Mouse (Mus musculus) MN1 (cell line): ENCODE measurements around the gene Ephx1.
A peak's percentile ranks its signal among the peaks of the same experiment; 100 is the strongest.
"Not testable (repeated sequence)": the region's sequence is repeated elsewhere in the genome, so short reads cannot be mapped to it uniquely, and the experiment has no call there.

ENCODE experiments used
- DNase-seq: peaks from one replicate; pipeline ENCODE4 v3.0.0-alpha.2; 2016; ENCODE audit warnings: low spot score

The Ephx1 gene

DNA sequence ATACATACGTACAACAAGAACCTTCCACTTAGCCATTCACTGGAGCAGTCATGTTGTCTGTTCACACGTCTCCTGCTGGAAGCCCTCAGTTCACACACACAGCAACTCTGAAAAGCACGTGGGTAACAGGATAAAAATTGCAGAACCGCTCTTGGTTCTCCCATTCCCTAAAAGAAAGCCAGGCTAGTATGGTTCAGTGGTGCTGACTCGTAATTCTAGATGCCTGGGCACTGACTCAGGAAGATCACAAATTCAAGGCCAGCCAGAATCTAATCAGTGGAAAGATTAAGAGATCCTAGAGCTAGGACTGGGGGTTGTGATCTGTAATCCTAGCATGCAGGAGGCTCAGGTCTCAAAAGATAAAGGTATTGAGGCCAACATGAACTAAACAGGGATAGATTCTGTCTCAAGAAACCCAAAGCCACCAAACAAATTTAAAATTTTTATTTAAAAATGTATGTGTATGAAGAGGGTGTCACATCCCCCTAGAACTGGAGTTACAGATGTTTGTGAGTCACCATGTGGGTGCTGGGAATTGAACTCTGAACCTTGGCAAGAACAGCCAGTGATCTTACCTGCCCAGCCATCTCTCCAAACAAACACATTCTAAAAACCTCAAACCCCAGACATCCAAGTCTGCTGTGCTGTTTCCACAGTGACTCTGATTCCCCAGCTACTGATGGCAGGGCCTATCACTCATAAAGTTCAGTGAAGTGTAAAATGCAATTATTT, at the start of gene Ephx1:
Gene Ephx1, minus strand, starts transcription at position 149 of the 732 bp plus-strand sequence.
- DNase-seq = no peak

DNA sequence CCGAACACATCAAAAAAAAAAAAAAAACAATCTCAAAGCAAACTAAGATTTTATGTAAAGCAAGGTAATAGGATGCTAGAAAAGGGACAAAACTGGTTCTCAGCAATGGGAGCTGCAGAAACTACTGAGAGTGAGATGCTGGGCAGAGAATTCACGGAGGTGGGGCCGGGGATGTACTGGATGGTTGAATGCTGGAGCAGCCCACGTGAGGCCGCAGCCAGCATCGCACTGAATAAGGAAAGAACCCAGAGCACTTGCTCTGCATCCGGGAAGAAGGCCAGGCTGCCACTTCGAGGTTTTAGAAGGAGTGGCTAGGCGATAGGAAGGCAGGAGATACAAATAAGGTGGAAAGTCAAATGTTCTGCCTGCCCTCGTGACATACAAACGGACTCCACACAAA, 49.0 kb upstream of the Ephx1 start:
- no peak for DNase-seq

DNA sequence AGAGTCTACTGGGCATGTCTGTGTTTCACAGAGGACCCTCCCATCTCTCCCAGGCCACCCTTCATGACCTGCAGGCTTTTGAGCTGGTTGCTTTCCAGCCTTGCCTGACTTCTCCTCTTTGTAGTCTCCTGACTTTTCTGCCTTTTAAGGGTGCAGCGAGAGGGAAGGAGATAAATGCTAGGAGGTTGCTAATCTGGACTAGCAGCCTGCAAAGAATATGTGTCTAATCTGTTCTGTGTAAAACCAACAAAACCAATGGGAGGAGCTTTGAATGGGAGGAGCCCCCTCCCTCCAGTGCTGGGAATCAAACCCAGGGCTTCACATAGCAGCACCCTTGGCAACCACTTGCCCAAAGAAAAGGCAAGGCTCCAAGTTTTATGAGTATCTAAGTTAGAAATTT, 47.6 kb upstream of the Ephx1 start:
- DNase-seq = no peak

DNA sequence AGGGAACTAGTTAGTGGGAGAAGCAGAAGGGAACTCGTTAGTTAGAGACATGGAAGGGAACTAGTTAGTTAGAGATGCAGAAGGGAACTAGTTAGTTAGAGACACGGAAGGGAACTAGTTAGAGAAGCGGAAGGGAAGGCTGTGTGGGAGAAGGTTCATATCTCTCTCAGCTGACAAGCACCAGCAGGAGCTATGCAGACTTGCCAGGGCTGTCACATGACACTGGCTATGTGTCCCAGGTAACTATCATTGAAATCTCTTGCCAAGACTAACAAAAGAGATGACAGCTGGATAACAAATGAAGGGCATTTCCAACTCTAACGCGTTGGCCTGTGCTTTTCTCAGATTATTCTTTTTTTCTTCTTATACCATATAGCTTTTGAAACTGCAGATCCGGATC, 43.9 kb upstream of the Ephx1 start:
- no peak for DNase-seq

DNA sequence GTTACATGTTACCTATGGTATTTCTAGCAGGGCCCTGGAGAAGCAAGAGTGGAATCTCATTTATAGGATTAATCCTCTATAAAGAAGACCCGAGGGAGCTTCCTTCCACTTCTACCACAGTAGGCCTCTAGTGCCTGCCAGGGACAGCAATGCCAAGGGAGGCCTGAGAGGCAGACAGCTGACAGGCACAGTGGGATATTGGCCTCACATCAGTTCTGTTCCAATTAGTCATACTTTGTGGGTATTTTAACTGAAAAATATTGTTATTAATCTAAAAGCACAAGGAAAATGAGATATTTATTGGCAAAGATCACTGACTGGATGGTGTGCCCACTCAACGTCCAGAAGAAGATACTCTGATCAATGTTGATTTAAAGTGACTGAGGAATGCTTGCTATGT, 43.3 kb upstream of the Ephx1 start:
- DNase-seq = no peak

DNA sequence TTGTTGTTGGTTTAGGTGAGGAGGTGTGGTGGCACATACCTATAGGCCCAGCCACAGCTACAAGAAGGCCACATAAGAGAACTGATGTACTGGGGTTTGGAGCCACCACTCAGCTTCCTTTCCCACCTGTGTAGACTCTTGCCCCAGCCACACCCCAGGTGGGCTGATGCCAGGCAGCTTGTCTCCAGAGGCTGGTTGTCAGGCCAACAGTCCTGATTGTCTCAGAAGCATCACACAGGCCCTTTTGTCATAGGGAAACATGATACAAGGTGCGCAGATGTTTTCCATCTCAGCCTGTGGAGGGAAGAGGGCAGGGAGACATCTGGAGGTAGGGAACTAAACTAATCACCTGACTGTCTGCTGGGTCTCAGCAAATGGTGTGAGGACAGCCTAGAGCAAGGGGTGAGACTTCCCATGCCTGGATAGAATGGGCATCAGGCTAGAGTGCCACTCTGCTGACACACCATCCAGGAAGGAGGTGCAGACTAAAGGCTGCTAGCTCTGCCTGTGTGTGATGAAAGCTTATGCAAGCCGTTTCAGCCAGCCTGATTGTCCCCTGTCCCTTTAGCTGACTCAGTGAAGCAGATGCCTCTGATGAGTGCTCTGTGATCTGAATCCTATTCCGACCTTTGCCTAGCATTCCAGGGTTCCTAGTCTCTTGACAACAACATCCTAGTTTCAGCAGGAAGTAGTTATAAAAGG, 41.2 kb upstream of the Ephx1 start:
- DNase-seq = peak; percentile 70

DNA sequence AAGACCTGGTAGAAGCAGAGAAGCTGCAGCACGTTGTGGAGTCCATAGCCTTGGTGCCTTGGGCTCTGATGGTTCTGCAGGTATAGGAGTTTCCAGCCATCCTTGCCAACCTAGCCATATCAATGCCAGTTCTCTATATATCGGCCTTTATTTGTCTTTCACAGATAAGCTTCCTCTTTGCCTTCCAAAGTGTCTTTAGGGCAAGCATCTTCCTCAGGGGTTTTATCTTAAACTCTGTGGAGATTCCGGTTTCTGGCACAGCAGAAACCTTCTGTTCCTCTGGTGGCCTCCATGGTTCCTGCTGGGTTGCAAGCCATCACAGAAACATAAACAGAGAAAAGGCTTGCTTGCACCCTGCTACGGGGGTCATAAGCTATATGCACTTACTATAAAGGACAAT, 32.2 kb upstream of the Ephx1 start:
- DNase-seq = no peak

DNA sequence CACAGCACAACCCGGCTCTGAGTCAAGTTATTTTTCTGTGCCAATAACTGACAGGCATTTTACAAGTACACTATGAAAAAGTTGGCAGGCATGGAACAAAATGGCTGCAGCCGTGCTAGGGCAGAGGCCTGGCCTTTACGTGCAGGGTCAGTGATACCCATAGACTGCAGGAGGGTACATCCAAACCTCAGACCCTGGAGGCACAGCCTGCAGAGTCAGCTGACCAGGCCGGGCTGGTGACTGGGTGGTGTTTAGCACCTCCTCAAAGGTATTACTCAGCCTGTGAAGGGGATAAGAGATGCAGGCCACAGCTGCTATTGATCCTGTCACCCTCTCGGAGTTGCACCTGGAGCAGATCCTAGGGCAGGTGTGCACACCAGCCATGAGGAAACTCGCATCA, 30.2 kb upstream of the Ephx1 start, which contains the start of gene 9130409I23Rik:
Gene 9130409I23Rik, plus strand, starts transcription at position 301 of the 400 bp plus-strand sequence.
- no peak for DNase-seq

DNA sequence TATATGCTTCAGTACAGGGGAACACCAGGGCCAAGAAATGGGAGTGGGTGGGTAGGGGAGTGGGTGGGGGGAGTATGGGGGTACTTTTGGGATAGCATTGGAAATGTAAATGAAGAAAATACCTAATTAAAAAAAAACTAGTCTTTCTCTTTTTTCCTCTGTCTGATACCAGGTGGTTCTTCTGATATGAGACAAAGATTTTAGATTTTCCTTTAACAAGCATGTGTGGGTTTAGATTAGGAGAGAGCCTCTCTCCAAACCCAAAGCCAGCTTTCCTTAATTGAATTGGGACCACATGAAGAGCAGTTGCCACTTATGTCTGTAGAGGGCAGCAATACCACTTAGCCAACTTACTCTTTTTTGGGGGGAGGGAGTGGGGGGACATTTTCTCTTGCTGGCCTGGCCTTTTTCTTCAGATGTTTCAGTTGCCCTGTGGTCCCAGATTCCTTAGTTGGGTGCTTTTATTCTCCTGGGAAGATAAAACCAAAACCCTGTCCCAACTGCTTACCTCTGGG, 28.7 kb upstream of the Ephx1 start:
- peak; percentile 14 for DNase-seq

DNA sequence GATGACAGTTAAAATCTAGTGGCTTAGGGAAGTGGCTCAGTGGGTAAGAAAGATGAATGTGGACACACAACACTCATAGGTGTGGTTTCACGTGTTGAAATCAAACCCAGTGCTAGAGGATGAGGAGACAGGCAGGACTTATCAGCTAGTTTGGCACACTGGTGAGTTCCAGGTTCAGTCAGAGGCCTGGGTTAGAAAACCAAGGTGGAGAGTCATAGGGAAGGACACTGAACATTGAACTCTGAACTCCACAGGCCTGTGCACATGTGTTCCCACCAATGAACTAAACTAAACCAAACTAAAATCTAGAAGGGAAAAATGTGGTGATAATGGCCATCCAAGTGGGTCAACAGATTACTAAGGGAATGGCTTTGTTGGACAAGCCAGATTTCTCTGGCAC, 26.8 kb upstream of the Ephx1 start:
- no peak for DNase-seq

DNA sequence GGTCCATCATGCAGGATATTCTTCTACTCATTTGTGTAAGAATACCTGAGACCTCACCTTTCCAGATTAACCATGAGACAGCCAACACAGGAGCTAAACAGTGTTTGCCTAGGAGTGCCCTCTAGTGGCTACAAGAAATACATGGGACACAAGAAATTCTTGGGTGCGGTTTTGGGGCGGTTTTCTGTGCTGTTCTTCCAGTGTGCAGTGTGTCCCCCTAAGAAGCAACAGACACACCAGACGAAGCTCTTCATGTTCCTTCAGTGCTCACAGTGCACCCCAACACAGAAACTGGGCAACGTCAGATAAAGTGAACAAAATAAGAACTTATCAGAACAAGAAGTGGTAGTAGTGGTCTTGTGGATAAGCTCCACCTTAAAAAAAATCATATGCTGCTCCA, 18.9 kb upstream of the Ephx1 start:
- peak; percentile 58 for DNase-seq

DNA sequence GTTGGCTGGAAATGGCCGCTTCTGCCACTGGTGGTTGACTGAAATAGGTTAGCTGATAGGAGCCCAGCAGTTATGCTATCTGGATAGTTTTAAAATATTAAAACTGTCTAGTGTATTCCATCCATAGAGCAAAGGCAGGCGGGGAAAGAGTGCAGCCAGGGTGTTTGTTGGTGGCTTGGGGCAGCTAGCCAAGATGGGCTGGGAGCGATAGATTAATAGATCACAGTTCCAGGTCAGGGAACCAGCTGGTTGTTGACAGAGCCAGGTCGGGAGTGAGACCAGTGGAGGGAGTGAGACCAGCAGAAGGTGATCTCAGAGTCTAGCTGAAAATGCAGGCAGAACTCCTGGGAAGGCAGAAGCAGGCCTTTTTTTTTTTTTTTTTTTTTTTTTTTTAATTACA, 16.9 kb upstream of the Ephx1 start:
- no peak for DNase-seq

DNA sequence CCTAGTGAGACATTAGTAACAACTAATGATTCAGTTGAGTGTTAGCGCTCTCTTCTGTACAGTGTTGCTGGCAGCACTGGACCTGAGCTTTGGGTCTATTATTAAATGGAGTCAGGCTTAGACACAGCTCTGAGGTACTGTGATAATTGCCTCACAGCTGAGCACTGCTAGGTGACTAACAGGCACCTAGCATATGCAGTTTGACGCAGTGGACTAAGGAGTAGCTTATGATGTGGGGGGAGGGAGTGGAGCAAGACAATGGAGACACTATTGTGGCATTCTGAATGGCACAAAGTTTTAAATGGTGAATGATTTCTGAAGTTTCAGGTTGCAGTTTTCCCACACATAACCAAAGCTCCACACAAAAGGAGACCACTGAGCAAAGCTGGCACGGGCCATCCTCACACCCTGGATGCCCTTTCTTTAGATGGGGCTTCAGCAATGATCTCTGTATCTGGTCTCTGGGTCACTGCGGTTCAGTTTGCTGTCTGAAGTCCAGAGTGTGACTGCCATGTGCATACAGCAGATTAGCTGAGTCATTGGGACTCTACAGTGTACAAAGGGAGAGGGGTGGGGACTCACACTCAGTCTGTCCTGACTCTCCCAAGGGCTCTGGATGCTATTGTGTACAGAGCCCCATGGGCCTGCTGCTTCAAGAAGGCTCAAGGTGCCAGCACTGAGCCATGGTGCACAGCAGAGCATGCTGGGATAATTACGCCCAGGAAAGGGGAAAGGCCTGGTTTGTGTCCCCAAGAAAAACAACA, 14.5 kb upstream of the Ephx1 start:
- not testable (repeated sequence) for DNase-seq

DNA sequence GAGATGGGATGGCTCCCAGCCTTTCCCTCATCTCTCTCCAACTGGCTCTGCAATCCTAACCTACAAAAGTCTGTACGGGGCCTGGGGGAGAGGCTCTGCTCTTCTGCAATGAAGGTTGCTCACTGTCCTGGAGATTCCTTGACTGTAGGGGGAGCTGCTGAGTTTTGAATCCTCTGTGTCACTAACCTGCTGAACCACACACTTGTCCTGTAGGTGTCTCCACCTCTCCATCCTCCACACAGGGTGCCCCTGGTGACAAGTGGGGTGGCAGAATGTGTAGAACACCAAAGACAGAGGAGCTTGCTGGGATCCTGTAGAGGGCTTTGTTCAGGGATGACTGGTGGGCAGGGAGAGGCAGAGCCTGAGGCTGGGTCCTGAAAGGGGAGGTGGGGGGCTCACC, 1.6 kb upstream of the Ephx1 start:
- peak; percentile 75 for DNase-seq

DNA sequence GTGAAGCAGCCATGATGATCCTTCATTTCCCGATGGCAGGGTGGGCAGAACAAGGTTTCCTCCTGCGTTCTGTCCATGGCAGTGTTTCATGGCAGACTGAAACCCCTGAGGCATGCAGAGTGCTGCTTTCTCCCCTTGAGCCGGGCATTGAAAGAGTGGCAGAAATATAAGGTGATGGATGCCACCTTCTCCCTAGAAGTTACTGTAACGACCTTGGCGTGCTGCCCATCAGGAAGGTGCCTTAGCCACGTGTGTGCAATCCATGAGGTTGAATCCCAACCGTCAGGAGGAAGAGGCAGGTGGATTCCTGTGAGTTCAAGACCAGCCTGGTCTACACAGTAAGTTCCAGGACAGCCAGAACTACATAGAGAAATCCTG, 773 bp upstream of the Ephx1 start:
- DNase-seq = no peak

DNA sequence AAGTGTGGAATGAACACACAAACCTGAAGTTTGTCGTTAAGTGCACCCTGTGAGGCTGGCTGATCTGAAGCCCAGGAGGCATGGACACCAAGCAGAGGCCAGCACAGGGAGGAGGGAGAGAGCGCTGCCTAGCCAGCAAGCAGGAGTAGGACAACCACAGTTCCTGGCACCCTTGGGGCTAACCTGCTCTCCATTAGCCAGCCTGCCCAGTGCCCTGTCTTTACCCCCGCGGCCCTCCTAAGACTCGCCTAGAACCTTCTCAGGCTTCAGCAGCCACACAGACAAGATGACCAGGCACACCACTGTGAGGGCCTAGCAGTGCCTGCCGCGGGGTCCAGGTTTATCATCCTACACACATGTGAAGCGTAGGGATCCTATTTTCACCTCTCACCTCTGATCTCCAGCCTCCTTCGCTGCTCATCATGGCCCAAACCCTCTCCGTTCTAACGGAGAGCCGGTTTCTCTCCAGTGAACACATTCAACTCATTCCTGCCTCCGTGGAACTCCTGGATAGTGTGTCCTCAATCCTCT, 2.7 kb downstream of the Ephx1 start:
- DNase-seq = no peak

DNA sequence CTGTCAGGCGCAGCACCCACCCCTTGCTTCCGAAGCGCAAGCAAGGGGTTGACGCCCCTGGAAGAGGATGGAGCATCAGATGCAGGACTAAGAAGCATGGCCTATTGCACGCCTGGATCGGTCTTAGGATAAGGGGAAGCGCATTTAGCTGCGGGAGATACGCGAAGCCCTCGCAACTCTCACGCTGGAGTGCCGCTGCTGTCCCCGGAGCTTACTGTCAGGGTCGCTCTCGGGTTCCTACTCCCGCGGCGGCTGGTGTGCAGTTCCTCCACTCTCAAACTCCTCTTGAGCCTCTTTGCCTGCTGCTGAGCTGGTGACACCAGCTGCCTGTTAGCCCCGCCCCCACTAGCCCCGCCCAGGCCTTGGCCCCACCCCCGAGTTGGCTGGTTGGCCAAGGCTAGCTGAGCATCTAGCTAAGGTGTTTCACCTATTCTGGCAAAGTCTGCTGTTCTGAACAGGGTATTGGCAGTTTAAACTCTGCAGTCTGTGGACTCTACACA, 3.4 kb downstream of the Ephx1 start:
- peak; percentile 69 for DNase-seq

DNA sequence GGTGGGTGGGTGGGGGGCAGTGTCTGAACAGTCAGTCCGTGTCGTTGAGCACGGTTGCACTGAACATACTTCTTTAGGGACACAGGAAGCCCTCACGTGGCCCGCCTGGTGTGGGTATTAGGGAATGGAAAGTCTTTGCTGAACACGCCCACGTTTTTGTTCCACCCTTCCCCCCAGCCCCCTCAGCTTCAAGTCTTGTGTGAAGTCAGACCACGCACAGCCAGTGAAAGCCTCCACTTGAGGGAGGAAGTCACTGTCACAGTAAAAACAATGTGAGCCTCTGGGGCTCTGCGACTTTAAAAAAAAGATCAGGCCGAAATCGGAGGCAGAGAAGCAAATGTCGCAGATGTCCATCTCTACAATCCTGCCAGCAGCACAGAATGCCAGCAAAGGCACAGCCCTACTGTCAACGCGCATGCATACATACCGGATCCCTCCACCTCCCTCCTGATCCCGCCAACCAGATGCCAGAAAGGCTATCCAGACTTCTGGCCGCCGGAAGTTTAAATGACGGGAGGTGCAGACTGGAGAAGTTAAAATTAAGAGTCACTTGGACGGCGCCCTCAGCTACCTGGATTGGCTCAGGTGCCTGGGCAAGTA, 4.1 kb downstream of the Ephx1 start:
- DNase-seq = peak; percentile 76

DNA sequence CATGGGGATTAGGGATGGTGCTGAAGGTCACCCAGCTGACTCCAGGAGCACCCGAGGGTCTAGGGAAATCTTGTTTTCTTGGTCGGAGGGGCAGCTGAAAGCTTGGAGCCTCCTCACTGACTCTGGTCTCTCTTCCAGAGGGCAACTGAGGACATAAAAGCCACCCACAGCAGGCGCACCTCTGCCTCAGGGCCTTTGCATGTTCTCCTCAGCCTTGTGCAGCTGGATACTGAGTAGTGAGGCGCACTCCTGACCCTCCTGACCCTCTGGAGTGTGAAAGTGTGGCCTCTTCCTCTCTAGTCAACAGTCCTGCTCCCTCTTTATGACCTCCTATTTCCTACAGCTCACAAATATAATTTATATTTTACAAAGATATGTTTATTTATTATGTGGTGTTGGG, 4.7 kb downstream of the Ephx1 start:
- no peak for DNase-seq

DNA sequence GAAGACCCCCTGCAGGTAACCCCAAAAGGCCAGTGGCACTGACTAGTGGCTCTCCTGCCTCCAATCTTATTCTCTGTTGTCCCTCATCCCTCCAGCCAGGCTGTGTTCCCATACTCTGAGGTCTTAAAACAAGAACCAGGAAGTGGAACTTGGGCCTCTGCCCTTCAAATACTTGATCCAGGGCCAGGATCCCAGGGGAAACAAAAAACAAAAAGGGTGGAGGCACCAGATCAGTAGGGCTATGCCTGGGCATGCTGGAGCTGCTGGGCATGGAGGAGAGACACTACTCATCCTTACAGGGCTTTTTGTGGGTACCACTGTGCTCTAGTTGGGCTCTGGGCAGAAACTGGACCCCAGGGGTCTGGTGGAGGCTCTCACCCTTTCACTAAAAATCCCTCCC, 5.1 kb downstream of the Ephx1 start:
- DNase-seq = peak; percentile 51

DNA sequence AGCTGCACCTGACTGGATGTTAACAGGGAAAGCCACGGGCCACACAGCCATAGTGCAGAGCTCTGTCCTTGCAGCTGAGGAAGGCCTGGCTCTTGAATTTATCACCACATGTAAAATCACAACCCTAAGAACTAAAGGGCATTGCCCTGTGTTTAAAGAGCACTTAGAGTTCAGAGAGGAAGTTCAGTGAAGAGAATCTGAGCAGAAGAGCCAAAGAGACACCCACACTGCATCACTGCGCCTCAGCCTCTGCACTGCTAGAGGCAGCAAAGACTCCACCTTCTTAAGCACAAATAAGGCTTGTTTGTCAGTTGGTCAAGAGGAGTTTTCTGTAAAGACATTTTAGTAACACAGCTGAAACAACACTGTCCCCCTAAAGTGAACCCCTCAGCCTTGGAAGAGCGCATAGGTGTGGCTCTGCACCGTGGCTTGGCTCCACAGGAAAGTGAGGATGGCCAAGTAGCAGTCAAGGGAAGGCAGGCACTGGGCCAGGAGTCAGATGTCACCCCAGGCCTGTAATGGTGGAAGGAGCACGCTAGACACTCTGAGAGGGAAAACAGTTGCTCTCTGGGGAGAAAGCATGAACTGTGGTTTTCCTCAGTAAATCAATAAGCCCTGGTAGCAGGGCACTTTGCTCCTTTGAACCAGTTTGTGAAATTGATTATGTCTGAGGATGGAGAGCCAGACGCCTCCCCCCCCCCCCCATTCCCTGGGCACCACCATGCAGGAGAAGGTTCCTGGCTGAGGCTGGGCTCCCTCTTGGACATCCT, 5.8 kb downstream of the Ephx1 start:
- peak; percentile 79 for DNase-seq
